Mouse (Mus musculus): ENCODE results near the gene Rasal1. TPM values are rescaled to one million over a fixed set of nuclear protein-coding genes. Genes with fewer than 3 reads are reported as not detected.

The Rasal1 gene
- polyA plus RNA-seq, 1 experiment from 2014 or later, result not detected

DNA sequence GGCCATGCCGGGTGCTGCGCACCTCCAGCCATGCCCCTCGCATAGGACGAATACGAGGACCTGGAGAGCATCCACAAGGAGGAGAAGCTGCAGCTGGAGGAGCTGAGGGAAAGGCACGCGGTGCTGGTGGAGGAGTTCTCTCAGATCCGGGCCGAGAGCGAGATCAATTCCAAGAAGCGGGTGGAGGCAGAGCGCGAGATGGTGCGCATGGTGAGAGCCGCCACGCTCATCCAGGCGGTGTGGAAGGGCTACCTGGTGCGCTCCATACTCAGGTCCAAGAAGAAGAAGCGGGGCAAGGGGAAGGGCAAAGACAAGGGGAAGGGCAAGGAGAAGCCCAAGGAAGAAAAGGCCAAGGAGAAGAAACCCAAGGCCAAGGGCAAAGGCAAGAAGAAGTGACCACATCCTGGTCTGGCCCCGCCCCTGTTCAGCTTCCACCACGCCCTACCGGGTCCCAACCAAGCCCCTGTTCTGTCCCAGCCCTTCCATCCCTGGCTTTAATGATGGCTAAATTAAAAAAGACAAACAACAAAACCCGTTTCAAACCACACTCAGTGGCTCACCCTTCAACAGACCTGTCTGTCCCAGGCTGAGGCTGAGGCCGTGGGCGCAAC is 41.9 kb upstream of the Rasal1 start:
- no peak for ATAC-seq (ENCODE audit: low FRiP score)
- DNase-seq (ENCODE audit: low spot score, missing footprints), result no peak
- peaks cover 11% of the 10 kb centered on the region for H3K4me1 ChIP-seq (ENCODE audit: control insufficient read depth, insufficient read depth, low read length)
- no peak overlapping the region for H3K4me3 ChIP-seq (ENCODE audit: low read depth, low read length)
- H3K27ac ChIP-seq (ENCODE audit: low read depth, low read length), result no peak overlapping the region
- H3K9ac ChIP-seq (ENCODE audit: low read length), result 0 out of 2 replicates have a peak overlapping the region, but pooled peaks have one; percentile 10
- no peaks in the 10 kb centered on the region for H3K36me3 ChIP-seq (ENCODE audit: control insufficient read depth, insufficient read depth, low read length)
- no peaks in the 10 kb centered on the region for H3K9me3 ChIP-seq (ENCODE audit: control insufficient read depth, low read length)
- WGBS, result 64% methylated on average over 25 of the region's 25 CpGs
- H3K27me3 ChIP-seq (ENCODE audit: control insufficient read depth, insufficient read depth, low read length), result no peaks in the 10 kb centered on the region
- H3K4me2 ChIP-seq, result no peak overlapping the region

DNA sequence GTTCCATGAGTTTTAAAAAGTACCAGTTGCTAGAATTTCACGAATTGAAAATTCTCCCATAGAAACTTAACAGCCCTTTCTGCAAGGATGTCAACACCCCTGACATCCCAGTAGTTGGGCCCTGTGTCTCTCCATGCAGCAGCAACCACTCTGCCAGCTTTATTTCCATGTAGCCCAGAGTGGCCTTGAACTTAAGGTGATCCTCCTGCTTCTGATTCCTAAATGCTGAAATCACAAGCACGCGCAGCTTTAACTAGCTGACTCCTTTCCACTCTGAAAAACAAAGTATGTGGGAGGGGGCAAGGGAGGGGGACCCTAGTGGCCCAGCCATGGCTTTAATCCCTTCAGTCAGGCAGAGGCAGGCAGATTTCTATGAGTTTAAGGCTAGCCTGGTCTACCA is 41.3 kb upstream of the Rasal1 start:
- Histone ChIP-seq H3K36me3 (ENCODE audit: control insufficient read depth, insufficient read depth, low read length) (no peaks in the 10 kb centered on the region), H3K4me2 (no peak overlapping the region), H3K4me3 (ENCODE audit: low read depth, low read length) (no peak overlapping the region), H3K27me3 (ENCODE audit: control insufficient read depth, insufficient read depth, low read length) (no peaks in the 10 kb centered on the region), H3K9me3 (ENCODE audit: control insufficient read depth, low read length) (no peaks in the 10 kb centered on the region), H3K9ac (ENCODE audit: low read length) (no peak overlapping the region), H3K27ac (ENCODE audit: low read depth, low read length) (no peak overlapping the region), H3K4me1 (ENCODE audit: control insufficient read depth, insufficient read depth, low read length) (peaks cover 14% of the 10 kb centered on the region)
- DNase-seq (ENCODE audit: low spot score, missing footprints) (no peak), ATAC-seq (ENCODE audit: low FRiP score) (no peak)
- WGBS, result 84% methylated on average over 3 of the region's 3 CpGs

DNA sequence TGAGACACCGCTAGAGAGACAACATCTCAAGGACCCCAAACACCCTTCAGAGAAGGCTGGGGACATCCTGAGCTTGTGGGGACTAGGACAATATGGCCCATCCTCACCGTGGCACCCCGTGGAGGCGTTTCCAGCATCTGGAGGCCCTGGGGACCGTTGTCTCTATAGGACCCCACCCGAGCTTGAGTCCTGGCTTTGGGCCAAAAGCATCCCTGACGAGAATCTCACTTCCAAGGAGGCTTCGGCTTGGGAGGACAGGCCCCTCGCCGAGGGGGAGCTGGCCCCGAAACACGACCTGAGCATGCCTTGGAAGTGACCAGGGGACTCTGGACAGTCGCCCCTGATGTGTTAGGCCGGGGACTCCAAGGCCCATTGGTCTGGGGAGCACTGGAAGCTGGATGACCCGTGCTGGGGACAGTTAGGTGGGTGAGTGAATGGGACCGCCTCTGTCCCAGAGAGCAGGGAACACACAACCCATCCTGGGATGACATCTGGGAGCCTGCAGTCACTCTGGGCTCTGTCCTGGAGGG is 39.3 kb upstream of the Rasal1 start:
- Histone ChIP-seq H3K27me3 (ENCODE audit: control insufficient read depth, insufficient read depth, low read length) (no peaks in the 10 kb centered on the region), H3K9me3 (ENCODE audit: control insufficient read depth, low read length) (no peaks in the 10 kb centered on the region), H3K4me3 (ENCODE audit: low read depth, low read length) (no peak overlapping the region), H3K36me3 (ENCODE audit: control insufficient read depth, insufficient read depth, low read length) (no peaks in the 10 kb centered on the region), H3K4me2 (no peak overlapping the region), H3K9ac (ENCODE audit: low read length) (no peak overlapping the region), H3K27ac (ENCODE audit: low read depth, low read length) (no peak overlapping the region), H3K4me1 (ENCODE audit: control insufficient read depth, insufficient read depth, low read length) (peaks cover 20% of the 10 kb centered on the region)
- no peak for DNase-seq (ENCODE audit: low spot score, missing footprints)
- ATAC-seq (ENCODE audit: low FRiP score), result no peak
- 91% methylated on average over 16 of the region's 16 CpGs for WGBS

DNA sequence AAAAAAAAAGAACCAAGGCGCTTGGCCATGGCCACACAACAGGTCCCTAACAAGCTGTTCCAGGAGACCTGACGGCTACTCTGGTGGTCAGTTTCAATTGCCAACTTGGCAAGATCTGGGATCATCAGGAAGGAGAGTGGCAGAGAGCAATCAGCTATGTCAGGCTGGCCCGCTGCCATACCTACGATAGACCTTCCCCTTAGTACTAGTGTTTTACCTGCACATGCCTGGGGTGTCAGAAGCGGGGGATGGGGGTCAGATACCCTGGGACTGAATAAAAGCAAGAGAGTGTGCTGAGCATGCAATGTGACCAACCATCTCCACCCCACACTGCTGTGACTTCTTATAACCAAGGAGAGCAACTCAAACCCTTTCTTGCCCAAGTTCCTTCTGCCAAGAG is 37.7 kb upstream of the Rasal1 start:
- ATAC-seq (ENCODE audit: low FRiP score), result no peak

DNA sequence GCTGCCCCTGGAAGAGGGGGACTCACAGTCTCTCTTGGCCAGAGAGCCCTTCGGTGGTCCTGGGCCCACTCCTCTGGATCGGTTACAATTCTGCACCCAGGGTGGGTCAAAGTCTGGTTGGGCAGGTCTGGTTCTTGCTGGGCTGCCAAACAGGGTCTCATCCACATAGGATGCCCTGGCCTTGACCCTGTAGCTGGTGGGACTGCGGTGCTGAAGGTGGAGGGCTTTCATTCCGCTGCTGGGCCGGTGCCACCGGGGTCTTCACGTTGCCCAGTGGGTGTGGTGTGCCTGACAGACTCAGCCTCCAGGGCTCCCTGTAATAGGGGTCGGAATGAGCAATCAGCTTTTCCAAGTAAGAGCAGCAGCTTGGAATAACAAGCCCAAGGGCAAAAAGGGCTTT is 37.2 kb upstream of the Rasal1 start:
- WGBS, result 65% methylated on average over 8 of the region's 8 CpGs

More for the DNA sequence above, 37.7 kb upstream of the Rasal1 start:
- no peak for DNase-seq (ENCODE audit: low spot score, missing footprints)
- H3K27ac ChIP-seq (ENCODE audit: low read depth, low read length), result no peak overlapping the region
- no peak overlapping the region for H3K9ac ChIP-seq (ENCODE audit: low read length)
- no peak overlapping the region; the same call in 1 of the 2 replicates for H3K4me2 ChIP-seq
- H3K4me3 ChIP-seq (ENCODE audit: low read depth, low read length), result no peak overlapping the region
- WGBS, result 91% methylated on average over 5 of the region's 5 CpGs
- no peaks in the 10 kb centered on the region for H3K27me3 ChIP-seq (ENCODE audit: control insufficient read depth, insufficient read depth, low read length)
- H3K36me3 ChIP-seq (ENCODE audit: control insufficient read depth, insufficient read depth, low read length), result peaks cover 2% of the 10 kb centered on the region; the same call in 1 of the 2 replicates
- H3K4me1 ChIP-seq (ENCODE audit: control insufficient read depth, insufficient read depth, low read length), result peaks cover 15% of the 10 kb centered on the region
- H3K9me3 ChIP-seq (ENCODE audit: control insufficient read depth, low read length), result peaks cover 3% of the 10 kb centered on the region; the same call in 1 of the 2 replicates

DNA sequence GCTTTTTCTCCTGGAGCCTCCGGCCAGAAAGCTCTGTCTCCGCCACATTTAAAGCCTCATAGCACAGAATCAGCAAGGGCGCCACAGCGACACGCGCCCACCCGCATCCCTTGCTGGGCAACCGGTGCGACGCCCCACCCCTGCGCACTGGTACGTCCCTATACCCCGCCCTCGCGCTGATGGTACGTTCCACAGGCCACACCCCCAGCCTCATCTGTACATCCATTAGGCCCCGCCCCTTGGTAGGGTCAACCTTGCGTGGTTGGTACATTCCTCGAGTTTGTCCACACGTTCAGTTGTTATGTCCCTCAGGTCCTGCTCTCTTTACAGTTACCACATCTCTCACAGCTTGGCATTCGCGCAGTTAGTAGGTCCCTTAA is 36.2 kb upstream of the Rasal1 start, which contains the start of the genes Rita1 and Ddx54:
Rita1 (minus strand) TSS at position 148 of the 380 bp plus-strand sequence.
Ddx54 (plus strand) TSS at position 298 of the 380 bp plus-strand sequence.
- peaks cover 3% of the 10 kb centered on the region; the same call in 1 of the 2 replicates for H3K9me3 ChIP-seq (ENCODE audit: control insufficient read depth, low read length)
- H3K9ac ChIP-seq (ENCODE audit: low read length), result peak within 1 kb of the TSS; percentile 72
- peak within 1 kb of the TSS; percentile 92 for H3K4me2 ChIP-seq
- H3K27me3 ChIP-seq (ENCODE audit: control insufficient read depth, insufficient read depth, low read length), result no peaks in the 10 kb centered on the region
- H3K36me3 ChIP-seq (ENCODE audit: control insufficient read depth, insufficient read depth, low read length), result peaks cover 7% of the 10 kb centered on the region; the same call in 1 of the 2 replicates
- no peak within 1 kb of the TSS; the same call in 1 of the 2 replicates for H3K27ac ChIP-seq (ENCODE audit: low read depth, low read length)
- WGBS, result under 1% methylated on average over 22 of the region's 22 CpGs
- peak; percentile 100 for DNase-seq (ENCODE audit: low spot score, missing footprints)
- H3K4me3 ChIP-seq (ENCODE audit: low read depth, low read length), result peak within 1 kb of the TSS; percentile 48
- peak; percentile 87 for ATAC-seq (ENCODE audit: low FRiP score)
- peaks cover 15% of the 10 kb centered on the region for H3K4me1 ChIP-seq (ENCODE audit: control insufficient read depth, insufficient read depth, low read length)

More for the DNA sequence above, 37.2 kb upstream of the Rasal1 start:
- Histone ChIP-seq H3K27me3 (ENCODE audit: control insufficient read depth, insufficient read depth, low read length) (no peaks in the 10 kb centered on the region), H3K4me1 (ENCODE audit: control insufficient read depth, insufficient read depth, low read length) (peaks cover 15% of the 10 kb centered on the region), H3K36me3 (ENCODE audit: control insufficient read depth, insufficient read depth, low read length) (peaks cover 3% of the 10 kb centered on the region; the same call in 1 of the 2 replicates), H3K4me3 (ENCODE audit: low read depth, low read length) (peak overlapping the region; percentile 48), H3K9ac (ENCODE audit: low read length) (peak overlapping the region; percentile 64), H3K27ac (ENCODE audit: low read depth, low read length) (no peak overlapping the region), H3K4me2 (peak overlapping the region; percentile 80), H3K9me3 (ENCODE audit: control insufficient read depth, low read length) (peaks cover 3% of the 10 kb centered on the region; the same call in 1 of the 2 replicates)
- ATAC-seq (ENCODE audit: low FRiP score), result no peak
- no peak for DNase-seq (ENCODE audit: low spot score, missing footprints)

DNA sequence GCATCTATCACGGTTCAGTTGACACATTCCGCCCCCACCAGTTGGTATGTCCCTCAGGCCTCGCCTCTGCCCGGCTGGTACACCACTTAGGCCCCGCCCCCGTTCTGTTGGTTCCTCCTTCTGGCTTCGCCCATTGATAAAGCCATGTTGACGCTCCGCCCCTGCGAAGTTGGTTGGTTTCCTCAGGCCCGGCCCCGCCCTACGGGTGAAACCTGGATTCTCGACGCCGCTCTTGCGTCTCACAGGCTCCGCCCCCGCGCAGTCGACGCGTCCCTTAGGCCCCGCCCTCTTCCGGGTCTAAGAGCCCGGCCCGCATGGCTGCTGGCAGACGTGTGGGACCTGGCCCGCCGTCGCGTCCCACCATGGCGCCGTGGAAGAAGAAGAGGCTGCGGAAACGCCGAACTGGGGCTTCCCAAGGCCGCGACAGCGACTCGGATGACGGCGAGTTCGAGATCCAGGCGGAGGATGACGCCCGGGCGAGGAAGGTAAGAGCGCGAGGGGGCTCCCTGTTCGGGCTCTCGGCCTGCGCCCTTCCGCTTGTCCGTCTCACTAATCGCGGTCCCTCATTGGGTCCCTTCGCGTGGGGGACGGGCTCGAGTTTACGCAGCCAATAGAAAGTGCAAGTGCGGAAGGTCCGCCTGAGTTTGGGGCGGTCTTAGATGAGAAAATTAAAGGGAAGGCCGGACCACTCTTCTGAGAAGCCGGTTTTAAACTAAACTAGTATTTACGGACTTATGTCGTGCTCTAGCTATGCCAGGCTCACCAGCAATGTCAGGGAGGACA is 35.6 kb upstream of the Rasal1 start:
- Histone ChIP-seq H3K9ac (ENCODE audit: low read length) (peak overlapping the region; percentile 72), H3K27me3 (ENCODE audit: control insufficient read depth, insufficient read depth, low read length) (no peaks in the 10 kb centered on the region), H3K4me1 (ENCODE audit: control insufficient read depth, insufficient read depth, low read length) (peaks cover 15% of the 10 kb centered on the region), H3K9me3 (ENCODE audit: control insufficient read depth, low read length) (peaks cover 3% of the 10 kb centered on the region; the same call in 1 of the 2 replicates), H3K4me3 (ENCODE audit: low read depth, low read length) (peak overlapping the region; percentile 48), H3K27ac (ENCODE audit: low read depth, low read length) (no peak overlapping the region; the same call in 1 of the 2 replicates), H3K36me3 (ENCODE audit: control insufficient read depth, insufficient read depth, low read length) (peaks cover 7% of the 10 kb centered on the region; the same call in 1 of the 2 replicates), H3K4me2 (peak overlapping the region; percentile 92)
- WGBS, result under 1% methylated on average over 69 of the region's 69 CpGs
- ATAC-seq (ENCODE audit: low FRiP score), result peak; percentile 95
- DNase-seq (ENCODE audit: low spot score, missing footprints), result peak; percentile 99

DNA sequence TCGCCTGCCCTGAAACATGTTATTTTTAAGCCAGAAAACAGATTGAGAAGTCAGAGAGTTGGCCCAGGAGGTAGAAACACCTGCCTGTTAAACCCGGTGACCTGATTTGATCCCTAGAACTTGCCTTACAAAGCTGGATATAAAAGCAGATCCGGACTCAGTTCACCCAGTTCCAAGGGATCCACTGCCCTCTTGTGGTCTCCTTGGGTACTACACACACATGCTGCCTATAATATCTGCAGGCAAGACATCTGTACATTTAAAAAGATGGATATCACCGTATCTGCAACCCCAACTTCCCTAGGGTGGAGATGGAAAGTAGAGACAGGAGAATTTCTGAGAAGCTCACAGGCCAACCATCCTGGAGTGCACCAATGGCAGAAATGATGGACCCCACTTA is 32.7 kb upstream of the Rasal1 start:
- Histone ChIP-seq H3K4me1 (ENCODE audit: control insufficient read depth, insufficient read depth, low read length) (peaks cover 15% of the 10 kb centered on the region), H3K9ac (ENCODE audit: low read length) (no peak overlapping the region), H3K27me3 (ENCODE audit: control insufficient read depth, insufficient read depth, low read length) (no peaks in the 10 kb centered on the region), H3K36me3 (ENCODE audit: control insufficient read depth, insufficient read depth, low read length) (peaks cover 24% of the 10 kb centered on the region), H3K4me2 (no peak overlapping the region), H3K27ac (ENCODE audit: low read depth, low read length) (no peak overlapping the region), H3K4me3 (ENCODE audit: low read depth, low read length) (no peak overlapping the region), H3K9me3 (ENCODE audit: control insufficient read depth, low read length) (peaks cover 3% of the 10 kb centered on the region; the same call in 1 of the 2 replicates)
- no peak for DNase-seq (ENCODE audit: low spot score, missing footprints)
- no peak for ATAC-seq (ENCODE audit: low FRiP score)
- 97% methylated on average over 4 of the region's 4 CpGs for WGBS

Measured in midbrain, embryonic 11.5 days (tissue).